Mouse (Mus musculus) stomach, postnatal 0 days (tissue): ENCODE data around the gene Ghrl. TPM values are rescaled to one million over a fixed set of nuclear protein-coding genes. Genes with fewer than 3 reads are reported as not detected.
"Not testable (repeated sequence)": the region's sequence is repeated elsewhere in the genome, so short reads cannot be mapped to it uniquely, and the experiment has no call there.

Experiments used
- ATAC-seq: fragments of 200-750 bp; cut with Nextera tagmentation; 2 replicates; pipeline ENCODE4 v1.8.0; 2017; ENCODE audit not compliant: low FRiP score, low TSS enrichment
- DNase-seq: peaks from one replicate; pipeline ENCODE4 v3.0.0-alpha.2; 2016; ENCODE audit warnings: low spot score
- H3K27ac ChIP-seq: fragments of 300-500 bp; sonication (generic); replicated peaks from 2 replicates; pipeline ENCODE4 v1.5.1; 2014; ENCODE audit warnings: mild to moderate bottlenecking, control low read depth
- H3K27me3 ChIP-seq: fragments of 300-500 bp; sonication (generic); 2 replicates; pipeline ENCODE4 v1.6.1; 2014; ENCODE audit warnings: low read length; ENCODE audit not compliant: control insufficient read depth, insufficient read depth
- H3K36me3 ChIP-seq: fragments of 300-500 bp; sonication (generic); 2 replicates; pipeline ENCODE4 v1.6.1; 2014; ENCODE audit warnings: low read length, mixed read lengths; ENCODE audit not compliant: control insufficient read depth, insufficient read depth
- H3K4me1 ChIP-seq: fragments of 300-500 bp; sonication (generic); replicated peaks from 2 replicates; pipeline ENCODE4 v1.6.1; 2014; ENCODE audit warnings: antibody characterized with exemption; ENCODE audit not compliant: control insufficient read depth, insufficient read depth
- H3K4me2 ChIP-seq: fragments of 300-500 bp; sonication (generic); replicated peaks from 2 replicates; pipeline ENCODE4 v1.6.1; 2014; ENCODE audit warnings: low read depth, mild to moderate bottlenecking, control low read depth, moderate library complexity
- H3K4me3 ChIP-seq: fragments of 300-500 bp; sonication (generic); 2 replicates; pipeline ENCODE4 v1.5.1; 2014; ENCODE audit warnings: low read depth, low read length, control low read depth
- H3K9ac ChIP-seq: fragments of 300-500 bp; sonication (generic); 2 replicates; pipeline ENCODE4 v1.6.1; 2014; ENCODE audit warnings: mild to moderate bottlenecking, low read length, control low read depth, mixed read lengths
- H3K9me3 ChIP-seq: fragments of 300-500 bp; sonication (generic); 2 replicates; pipeline ENCODE4 v1.6.1; 2016; ENCODE audit warnings: low read length; ENCODE audit not compliant: control insufficient read depth
- CTCF ChIP-seq: IDR thresholded peaks from 2 replicates; pipeline ENCODE4 v1.5.1; 2016; ENCODE audit warnings: antibody characterized with exemption, low read depth, mild to moderate bottlenecking, moderate library complexity
- EP300 ChIP-seq: optimal IDR thresholded peaks from 2 replicates; pipeline ENCODE3; 2016; ENCODE audit warnings: antibody characterized with exemption
- WGBS: fragments of 180-500 bp; shearing (Covaris S2); extraction: QIAGEN DNeasy Blood & Tissue Kit; methylation state at CpG from one replicate; pipeline ENCODE4 v1.1.7; 2014; 5-methylcytosine and 5-hydroxymethylcytosine counted together
- microRNA-seq: library from miRNA; unstranded; fragments of <30 nt; microRNA quantifications from one replicate; pipeline ENCODE4, GENCODE M21; 2016
- polyA plus RNA-seq: library from polyadenylated mRNA; unstranded; fragments of >200 nt; fragmentation: Nextera tagmentation; extraction: Ambion mirVana; gene quantifications from 2 replicates; pipeline ENCODE4 v1.2.1, GENCODE M21; 2015

Ghrl gene
- polyA plus RNA-seq, 1 experiment from 2014 or later: 514 TPM

- not testable (repeated sequence) for H3K27ac ChIP-seq, DNase-seq, H3K36me3 ChIP-seq, ATAC-seq, H3K4me1 ChIP-seq, H3K27me3 ChIP-seq, H3K9ac ChIP-seq, H3K4me2 ChIP-seq, H3K4me3 ChIP-seq, H3K9me3 ChIP-seq
- WGBS: 96% methylated on average over 1 of the region's 1 CpGs
- peak; percentile 35 for TF ChIP-seq CTCF
Measured at GRCm38 (mm10) chr6:113672029-113672428, 47.7 kb downstream of the Ghrl start.

GRCm38 (mm10) chr6:113669821-113670220 lies 49.9 kb downstream of the Ghrl start:
- H3K4me3 ChIP-seq: no peak overlapping the region
- H3K4me2 ChIP-seq: no peak overlapping the region
- H3K36me3 ChIP-seq: no peaks in the 10 kb centered on the region
- ATAC-seq (no peak), DNase-seq (no peak)
- no peaks in the 10 kb centered on the region for H3K4me1 ChIP-seq
- 54% methylated on average over 7 of the region's 7 CpGs for WGBS
- H3K9ac ChIP-seq: no peak overlapping the region
- no peaks in the 10 kb centered on the region for H3K27me3 ChIP-seq
- TF ChIP-seq CTCF: no peak
- no peak for TF ChIP-seq EP300
- H3K27ac ChIP-seq: no peak overlapping the region; the same call in 1 of the 2 replicates
- H3K9me3 ChIP-seq: no peaks in the 10 kb centered on the region

- Histone ChIP-seq H3K27me3 (no peaks in the 10 kb centered on the region), H3K9me3 (no peaks in the 10 kb centered on the region), H3K4me2 (no peak overlapping the region), H3K4me1 (no peaks in the 10 kb centered on the region), H3K36me3 (no peaks in the 10 kb centered on the region), H3K27ac (peak overlapping the region; percentile 77), H3K4me3 (no peak overlapping the region), H3K9ac (no peak overlapping the region)
- peak; percentile 87 for DNase-seq
- 25% methylated on average over 15 of the region's 15 CpGs for WGBS
- peak; percentile 96 for ATAC-seq
- TF ChIP-seq EP300 (no peak), CTCF (no peak)
Measured at GRCm38 (mm10) chr6:113668287-113669154, 51.2 kb downstream of the Ghrl start.

GRCm38 (mm10) chr6:113667611-113668122 lies 52.0 kb downstream of the Ghrl start:
- ATAC-seq: no peak
- Histone ChIP-seq H3K4me3 (no peak overlapping the region), H3K9me3 (no peaks in the 10 kb centered on the region), H3K36me3 (no peaks in the 10 kb centered on the region), H3K27me3 (no peaks in the 10 kb centered on the region), H3K4me1 (no peaks in the 10 kb centered on the region), H3K9ac (no peak overlapping the region), H3K4me2 (no peak overlapping the region), H3K27ac (0 out of 2 replicates have a peak overlapping the region, but pooled peaks have one; percentile 30)
- TF ChIP-seq CTCF (no peak), EP300 (no peak)
- WGBS: 63% methylated on average over 8 of the region's 8 CpGs
- no peak for DNase-seq

Small RNA genes lying within 50 kb of the gene (microRNA-seq; reads per million reads assigned to microRNA genes)
- not detected for gene Mir7042

Other genes starting within 250 kb of the Ghrl start
- 70.1 and 73.6 TPM in 2 replicates for gene Il17rc, start 248.5 kb downstream of the Ghrl start, polyA plus RNA-seq
- gene Creld1, start 236.6 kb downstream of the Ghrl start, polyA plus RNA-seq: 11.1 and 12.1 TPM in 2 replicates
- 0.36 and 0.42 TPM in 2 replicates for gene Prrt3, start 217.9 kb downstream of the Ghrl start, polyA plus RNA-seq
- 78.4 and 78.5 TPM in 2 replicates for gene Emc3, start 188.2 kb downstream of the Ghrl start, polyA plus RNA-seq
- gene Fancd2, start 188.2 kb downstream of the Ghrl start, polyA plus RNA-seq: 1.6 and 1.9 TPM in 2 replicates
- not detected in 2 replicates for gene Fancd2os, start 119.2 kb downstream of the Ghrl start, polyA plus RNA-seq
- gene Brk1, start 115.1 kb downstream of the Ghrl start, polyA plus RNA-seq: 199 and 201 TPM in 2 replicates
- 23.4 and 24.3 TPM in 2 replicates for gene Vhl, start 95.9 kb downstream of the Ghrl start, polyA plus RNA-seq
- 9.6 and 10.2 TPM in 2 replicates for gene Irak2, start 81.4 kb downstream of the Ghrl start, polyA plus RNA-seq
- 0.73 and 0.97 TPM in 2 replicates for gene Tatdn2, start 22.8 kb downstream of the Ghrl start, polyA plus RNA-seq
- 165 and 184 TPM in 2 replicates for gene Sec13, start 20.9 kb upstream of the Ghrl start, polyA plus RNA-seq